Mouse (Mus musculus) erythroblast, embryonic 14.5 days (primary cell): ENCODE results near the gene Hist1h2bm.

ENCODE experiments used
- GATA1 ChIP-seq: IDR thresholded peaks from 2 replicates; pipeline ENCODE4 v1.6.1; 2012; ENCODE audit warnings: low read length, inconsistent platforms, mixed read lengths
- TAL1 ChIP-seq: IDR thresholded peaks from 3 replicates; pipeline ENCODE4 v1.6.1; 2012; ENCODE audit warnings: low read length, inconsistent platforms, mixed read lengths

DNA sequence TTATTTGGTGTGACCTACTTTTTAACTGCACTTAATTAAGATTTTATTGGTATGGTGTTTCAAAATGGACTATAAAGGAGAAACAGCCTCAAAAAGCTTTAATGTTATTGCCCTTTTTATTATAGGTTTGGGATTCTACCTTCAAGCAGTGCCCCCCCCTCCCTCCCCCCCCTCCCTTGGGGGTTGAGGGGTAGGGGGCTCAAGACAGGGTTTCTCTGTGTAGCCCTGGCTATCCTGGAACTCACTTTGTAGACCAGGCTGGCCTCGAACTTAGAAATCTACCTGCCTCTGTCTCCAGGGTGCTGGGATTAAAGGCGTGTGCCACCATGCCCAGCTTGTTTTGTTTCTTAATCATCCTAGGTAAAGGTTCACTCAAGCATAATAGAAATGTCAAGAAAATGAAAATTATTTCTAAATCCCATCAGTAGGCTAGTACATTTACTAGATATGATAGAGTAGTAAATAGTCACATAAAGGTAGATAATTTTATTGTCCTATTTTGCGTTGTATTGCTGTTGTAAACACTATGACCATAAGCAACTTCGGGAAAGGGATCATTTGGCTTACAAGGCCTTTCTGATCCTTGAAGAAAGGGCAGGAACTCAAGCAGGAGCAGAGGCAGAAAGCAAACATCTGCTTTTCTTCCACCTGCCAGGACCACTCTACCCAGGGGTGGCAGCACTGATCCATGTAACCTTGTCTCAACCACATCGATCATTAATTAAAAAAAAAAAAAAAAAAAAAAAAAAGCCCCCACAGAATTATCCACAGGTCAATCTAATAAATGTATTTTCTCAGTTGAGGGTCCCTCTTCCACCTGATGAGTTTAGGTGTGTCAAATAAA lies 1.4 kb downstream of the Hist1h2bm start:
- TF ChIP-seq GATA1 (no peak), TAL1 (no peak)
